Mouse (Mus musculus) limb, embryonic 10.5 days (tissue): ENCODE results near the gene Gtpbp3. TPM values are rescaled to one million over a fixed set of nuclear protein-coding genes. Genes with fewer than 3 reads are reported as not detected.

ENCODE experiments used
- DNase-seq: peaks from one replicate; pipeline ENCODE4 v3.0.0-alpha.2; 2017; ENCODE audit warnings: low spot score
- H3K27ac ChIP-seq: fragments of 300-500 bp; sonication (generic); 2 replicates; pipeline ENCODE4 v1.5.1; 2016; ENCODE audit warnings: mild to moderate bottlenecking
- H3K27me3 ChIP-seq: fragments of 300-500 bp; sonication (generic); 2 replicates; pipeline ENCODE4 v1.6.1; 2016; ENCODE audit warnings: low read depth, mild to moderate bottlenecking; ENCODE audit not compliant: poor library complexity, severe bottlenecking
- H3K36me3 ChIP-seq: fragments of 300-500 bp; sonication (generic); 2 replicates; pipeline ENCODE4 v1.6.1; 2016; ENCODE audit warnings: mild to moderate bottlenecking, moderate library complexity
- H3K4me1 ChIP-seq: fragments of 300-500 bp; sonication (generic); 2 replicates; pipeline ENCODE4 v1.6.1; 2016
- H3K4me3 ChIP-seq: fragments of 300-500 bp; sonication (generic); 2 replicates; pipeline ENCODE4 v1.5.1; 2016; ENCODE audit warnings: mild to moderate bottlenecking, moderate library complexity
- H3K9me3 ChIP-seq: fragments of 300-500 bp; sonication (generic); replicated peaks from 2 replicates; pipeline ENCODE4 v1.6.1; 2016; ENCODE audit warnings: mild to moderate bottlenecking
- WGBS: fragments of 180-500 bp; shearing (Covaris S2); methylation state at CpG from one replicate; pipeline ENCODE4 v1.1.7; 2016; 5-methylcytosine and 5-hydroxymethylcytosine counted together
- polyA plus RNA-seq: library from polyadenylated mRNA; unstranded; fragments of >200 nt; fragmentation: Nextera tagmentation; extraction: Ambion mirVana; gene quantifications from 2 replicates; pipeline ENCODE4 v1.2.1, GENCODE M21; 2016

Gene Gtpbp3
- polyA plus RNA-seq, 1 experiment from 2014 or later: 26.8 TPM

GRCm38 (mm10) chr8:71534263-71534810 lies 46.4 kb downstream of the Gtpbp3 start:
- H3K4me1 ChIP-seq: peaks cover 18% of the 10 kb centered on the region
- no peak for DNase-seq
- no peak overlapping the region for H3K27ac ChIP-seq
- peaks cover 40% of the 10 kb centered on the region for H3K27me3 ChIP-seq
- H3K36me3 ChIP-seq: no peaks in the 10 kb centered on the region
- no peak overlapping the region for H3K4me3 ChIP-seq
- H3K9me3 ChIP-seq: no peaks in the 10 kb centered on the region
- WGBS: 41% methylated on average over 3 of the region's 3 CpGs

GRCm38 (mm10) chr8:71535663-71536062 lies 47.8 kb downstream of the Gtpbp3 start:
- H3K4me1 ChIP-seq: peaks cover 18% of the 10 kb centered on the region
- H3K27me3 ChIP-seq: peaks cover 41% of the 10 kb centered on the region
- H3K9me3 ChIP-seq: no peaks in the 10 kb centered on the region
- H3K4me3 ChIP-seq: no peak overlapping the region
- no peak overlapping the region for H3K27ac ChIP-seq
- WGBS: 49% methylated on average over 5 of the region's 5 CpGs
- no peak for DNase-seq
- no peaks in the 10 kb centered on the region for H3K36me3 ChIP-seq

DNA sequence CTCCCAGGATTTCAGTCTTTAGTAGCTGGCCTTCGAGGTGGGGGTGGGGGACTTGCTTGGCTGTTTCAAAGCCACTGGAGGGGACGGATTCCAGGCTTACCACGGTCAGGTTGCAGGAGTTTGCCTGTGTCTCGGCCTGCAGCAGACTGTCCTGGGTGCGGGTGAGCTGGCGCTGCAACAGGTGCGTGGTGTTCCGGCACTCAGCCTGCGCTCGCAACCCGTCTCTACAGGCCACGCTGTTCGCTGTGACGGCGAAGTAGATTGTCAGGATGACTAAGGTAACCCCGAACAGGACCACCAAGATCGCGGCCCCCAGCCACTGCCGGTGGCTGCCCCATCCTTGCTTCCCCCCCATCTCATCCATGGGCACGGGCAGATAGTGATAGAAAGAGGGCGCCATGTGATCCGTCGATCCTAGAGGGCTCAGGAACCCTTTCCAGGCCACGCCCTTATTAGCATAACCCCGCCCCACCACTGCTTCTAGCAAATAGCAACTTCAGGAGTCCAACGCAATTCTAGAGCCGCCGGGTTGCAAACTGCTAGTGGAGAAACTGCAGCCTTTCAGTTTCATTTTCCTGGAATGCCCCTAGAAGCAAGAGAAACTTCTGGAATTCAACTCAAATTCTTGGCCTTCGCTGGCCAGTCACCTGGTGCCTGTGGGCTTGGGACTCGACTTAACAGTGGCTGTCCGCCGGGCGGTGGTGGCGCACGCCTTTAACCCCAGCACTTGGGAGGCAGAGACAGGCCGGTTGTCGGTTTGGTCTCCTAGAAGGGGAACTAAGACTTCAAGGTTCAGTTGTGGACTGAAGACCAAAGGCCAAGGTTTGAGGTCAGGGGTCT lies 49.3 kb downstream of the Gtpbp3 start, which contains the start of gene Bst2:
Gene Bst2 (minus strand): TSS at position 429 of the 840 bp plus-strand sequence.
- Histone ChIP-seq H3K4me1 (peaks cover 18% of the 10 kb centered on the region), H3K9me3 (no peaks in the 10 kb centered on the region), H3K27me3 (peaks cover 41% of the 10 kb centered on the region), H3K27ac (peak within 1 kb of the TSS; percentile 71), H3K4me3 (peak within 1 kb of the TSS; percentile 55), H3K36me3 (no peaks in the 10 kb centered on the region)
- DNase-seq: peak; percentile 76
- WGBS: 4% methylated on average over 37 of the region's 37 CpGs

DNA sequence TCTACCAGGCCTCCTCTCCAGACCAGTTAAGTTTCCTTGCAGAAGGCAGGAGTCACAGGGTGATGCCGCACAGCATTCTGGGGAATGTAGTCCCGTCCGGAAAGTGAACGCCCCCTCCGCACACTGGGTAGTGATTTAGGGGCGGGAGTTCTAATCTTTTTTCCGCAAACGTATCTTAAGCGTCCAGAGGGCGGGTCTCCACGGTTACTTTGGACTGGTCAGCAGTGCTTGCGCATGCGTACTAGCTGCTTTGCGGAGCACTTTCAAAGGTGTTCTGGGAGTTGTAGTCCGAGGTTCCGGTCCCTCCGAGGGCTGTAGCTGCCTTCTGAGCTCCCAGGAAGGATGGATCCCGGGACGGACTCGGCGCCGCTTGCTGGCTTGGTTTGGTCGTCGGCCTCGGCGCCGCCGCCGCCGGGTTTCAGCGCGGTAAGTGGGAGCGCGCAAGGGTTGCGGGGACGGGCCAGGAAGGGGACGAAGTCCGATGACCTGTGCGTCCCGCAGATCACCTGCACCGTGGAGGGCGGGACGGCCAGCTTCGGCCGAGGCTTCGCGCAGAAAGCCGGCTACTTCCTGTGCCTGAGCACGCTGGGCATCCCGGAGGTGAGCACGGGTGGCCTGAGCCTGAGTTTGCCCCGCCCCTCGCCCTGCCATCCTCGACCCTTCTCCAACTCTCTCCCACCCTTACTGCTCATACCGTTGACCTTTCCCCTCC lies 54.9 kb downstream of the Gtpbp3 start, which contains the start of gene Mvb12a:
Gene Mvb12a (plus strand): TSS at position 291 of the 712 bp plus-strand sequence.
- peaks cover 27% of the 10 kb centered on the region for H3K36me3 ChIP-seq
- DNase-seq: peak; percentile 92
- H3K27ac ChIP-seq: peak within 1 kb of the TSS; percentile 83
- peaks cover 12% of the 10 kb centered on the region for H3K27me3 ChIP-seq
- WGBS: under 1% methylated on average over 55 of the region's 55 CpGs
- peaks cover 16% of the 10 kb centered on the region for H3K4me1 ChIP-seq
- H3K4me3 ChIP-seq: peak within 1 kb of the TSS; percentile 87
- no peaks in the 10 kb centered on the region for H3K9me3 ChIP-seq

- peak overlapping the region; percentile 87 for H3K4me3 ChIP-seq
- WGBS: 88% methylated on average over 9 of the region's 9 CpGs
- H3K27ac ChIP-seq: 0 out of 2 replicates have a peak overlapping the region, but pooled peaks have one; percentile 83
- H3K4me1 ChIP-seq: peaks cover 12% of the 10 kb centered on the region
- no peaks in the 10 kb centered on the region for H3K9me3 ChIP-seq
- no peak for DNase-seq
- H3K36me3 ChIP-seq: peaks cover 35% of the 10 kb centered on the region
- H3K27me3 ChIP-seq: peaks cover 4% of the 10 kb centered on the region; the same call in 1 of the 2 replicates
Observed at GRCm38 (mm10) chr8:71543755-71544154, 55.9 kb downstream of the Gtpbp3 start.

DNA sequence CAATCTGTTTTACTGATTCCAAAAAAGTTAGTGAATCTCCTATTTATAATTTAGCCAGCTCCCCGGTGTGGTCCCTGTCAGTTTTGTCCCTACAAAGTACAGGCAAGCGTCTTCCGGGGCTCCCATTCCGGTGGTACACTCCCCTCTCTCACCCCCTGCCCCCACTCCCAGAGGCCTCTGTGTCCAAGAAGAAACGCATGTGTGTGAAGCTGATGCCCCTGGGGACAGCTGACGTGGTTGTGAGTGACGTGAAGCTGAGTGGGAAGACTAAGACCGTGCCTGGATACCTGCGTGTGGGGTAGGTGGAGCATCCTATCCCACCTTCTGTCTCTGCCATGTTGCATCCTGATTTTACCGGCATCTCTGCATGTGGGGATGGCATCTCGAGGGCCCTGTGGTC lies 57.1 kb downstream of the Gtpbp3 start:
- no peak overlapping the region for H3K27ac ChIP-seq
- peaks cover 12% of the 10 kb centered on the region for H3K4me1 ChIP-seq
- H3K9me3 ChIP-seq: no peaks in the 10 kb centered on the region
- no peak overlapping the region for H3K4me3 ChIP-seq
- 92% methylated on average over 11 of the region's 11 CpGs for WGBS
- DNase-seq: no peak
- H3K27me3 ChIP-seq: no peaks in the 10 kb centered on the region
- H3K36me3 ChIP-seq: peaks cover 37% of the 10 kb centered on the region

DNA sequence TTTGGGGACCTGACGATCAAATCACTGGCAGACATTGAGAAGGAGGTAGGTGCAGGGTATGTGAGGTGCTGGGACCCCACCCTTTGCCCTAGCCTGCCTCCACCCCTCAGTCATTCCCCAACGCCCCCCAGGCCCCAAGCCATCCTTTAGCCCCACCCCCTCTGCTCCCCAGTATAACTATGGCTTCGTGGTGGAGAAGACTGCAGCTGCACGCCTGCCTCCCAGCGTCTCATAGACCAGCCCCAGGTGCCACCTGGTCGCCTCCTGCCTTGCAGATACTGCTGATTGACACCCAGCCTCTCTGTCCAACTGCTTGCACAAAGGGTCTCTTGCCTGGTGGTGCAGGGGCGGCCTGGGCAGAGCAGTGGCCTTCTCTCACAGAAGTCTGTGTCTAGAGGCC lies 59.7 kb downstream of the Gtpbp3 start:
- Histone ChIP-seq H3K4me1 (peaks cover 16% of the 10 kb centered on the region), H3K36me3 (peaks cover 37% of the 10 kb centered on the region), H3K27ac (no peak overlapping the region), H3K4me3 (no peak overlapping the region), H3K27me3 (no peaks in the 10 kb centered on the region), H3K9me3 (no peaks in the 10 kb centered on the region)
- DNase-seq: no peak
- 88% methylated on average over 7 of the region's 7 CpGs for WGBS

Other genes with a start within 250 kb of the Gtpbp3 start
- 29.3 and 35.4 TPM in 2 replicates for gene Myo9b, start 215.4 kb upstream of the Gtpbp3 start, polyA plus RNA-seq
- 69.3 and 70.7 TPM in 2 replicates for gene Haus8, start 215.2 kb upstream of the Gtpbp3 start, polyA plus RNA-seq
- 92.4 and 95.0 TPM in 2 replicates for gene Use1, start 121.3 kb upstream of the Gtpbp3 start, polyA plus RNA-seq
- 4.3 and 5.4 TPM in 2 replicates for gene Ocel1, start 116.8 kb upstream of the Gtpbp3 start, polyA plus RNA-seq
- gene Nr2f6, start 106.1 kb upstream of the Gtpbp3 start, polyA plus RNA-seq: 77.4 and 87.2 TPM in 2 replicates
- gene Ushbp1, start 92.3 kb upstream of the Gtpbp3 start, polyA plus RNA-seq: 6.6 and 6.9 TPM in 2 replicates
- 123 and 131 TPM in 2 replicates for gene Babam1, start 91.2 kb upstream of the Gtpbp3 start, polyA plus RNA-seq
- 34.2 and 38.4 TPM in 2 replicates for gene Ankle1, start 82.1 kb upstream of the Gtpbp3 start, polyA plus RNA-seq
- gene Abhd8, start 24.4 kb upstream of the Gtpbp3 start, polyA plus RNA-seq: 61.5 and 75.1 TPM in 2 replicates
- gene Mrpl34, start 23.1 kb upstream of the Gtpbp3 start, polyA plus RNA-seq: 231 and 263 TPM in 2 replicates
- gene Dda1, start 18.9 kb upstream of the Gtpbp3 start, polyA plus RNA-seq: 130 and 138 TPM in 2 replicates
- 2.7 and 3.5 TPM in 2 replicates for gene Ano8, start 2.1 kb upstream of the Gtpbp3 start, polyA plus RNA-seq
- 74.6 and 77.7 TPM in 2 replicates for gene Plvap, start 23.6 kb downstream of the Gtpbp3 start, polyA plus RNA-seq
- 0.65 and 0.78 TPM in 2 replicates for gene Ccdc194, start 37.6 kb downstream of the Gtpbp3 start, polyA plus RNA-seq
- 5.6 TPM in 2 replicates for gene Bst2, start 49.4 kb downstream of the Gtpbp3 start, polyA plus RNA-seq
- 76.2 and 77.5 TPM in 2 replicates for gene Mvb12a, start 54.8 kb downstream of the Gtpbp3 start, polyA plus RNA-seq
- gene Tmem221, start 70.8 kb downstream of the Gtpbp3 start, polyA plus RNA-seq: 0.29 and 0.45 TPM in 2 replicates
- gene Nxnl1, start 78.5 kb downstream of the Gtpbp3 start, polyA plus RNA-seq: not detected in 2 replicates
- 21.3 and 28.8 TPM in 2 replicates for gene Slc27a1, start 80.8 kb downstream of the Gtpbp3 start, polyA plus RNA-seq
- gene Pgls, start 104.1 kb downstream of the Gtpbp3 start, polyA plus RNA-seq: 241 and 263 TPM in 2 replicates
- gene Fam129c, start 109.5 kb downstream of the Gtpbp3 start, polyA plus RNA-seq: 2.8 and 4.0 TPM in 2 replicates
- gene Colgalt1, start 122.9 kb downstream of the Gtpbp3 start, polyA plus RNA-seq: 49.0 and 53.6 TPM in 2 replicates
- gene Unc13a, start 183.7 kb downstream of the Gtpbp3 start, polyA plus RNA-seq: 0.40 and 0.51 TPM in 2 replicates
- gene Jak3, start 188.2 kb downstream of the Gtpbp3 start, polyA plus RNA-seq: 3.7 and 4.6 TPM in 2 replicates
- gene Insl3, start 201.1 kb downstream of the Gtpbp3 start, polyA plus RNA-seq: 0.53 and 0.76 TPM in 2 replicates
- 0.67 and 1.2 TPM in 2 replicates for gene B3gnt3, start 213.7 kb downstream of the Gtpbp3 start, polyA plus RNA-seq
- gene Fcho1, start 237.6 kb downstream of the Gtpbp3 start, polyA plus RNA-seq: 2.2 and 4.3 TPM in 2 replicates